Mouse (Mus musculus) testis, postnatal 10 days (tissue): ENCODE data around the gene Gas8.
"Not testable (repeated sequence)": the region's sequence is repeated elsewhere in the genome, so short reads cannot be mapped to it uniquely, and the experiment has no call there.

ENCODE experiments used
- DNase-seq: peaks from one replicate; pipeline ENCODE4 v3.0.0; 2021; ENCODE audit warnings: low spot score

Gas8 gene

GRCm38 (mm10) chr8:123514781-123515539 lies 3.7 kb upstream of the Gas8 start, which contains the start of gene Dbndd1:
Gene Dbndd1, minus strand, starts transcription at chr8:123515463.
- DNase-seq = peak; percentile 80

- DNase-seq = no peak
Observed at GRCm38 (mm10) chr8:123515540-123515897, 3.1 kb upstream of the Gas8 start.

GRCm38 (mm10) chr8:123516596-123516995 lies 2.0 kb upstream of the Gas8 start:
- DNase-seq = peak; percentile 76

DNA sequence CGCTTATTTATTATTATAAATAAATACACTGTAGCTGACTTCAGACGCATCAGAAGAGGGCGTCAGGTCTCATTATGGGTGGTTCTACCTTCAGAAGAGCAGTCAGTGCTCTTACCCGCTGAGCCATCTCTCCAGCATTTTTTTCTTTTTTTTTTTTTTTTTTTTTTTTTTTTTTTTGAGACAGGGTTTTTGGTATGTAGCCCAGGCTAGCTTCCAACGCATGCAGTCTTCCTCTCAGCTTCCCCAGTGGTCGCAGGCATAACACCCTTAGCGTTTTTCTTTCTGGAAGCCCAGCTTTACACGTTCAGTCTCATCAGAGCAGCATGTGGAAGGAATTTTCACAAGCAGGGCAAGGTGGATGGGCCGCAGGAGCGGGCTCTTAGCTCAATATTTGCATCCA lies 462 bp upstream of the Gas8 start:
- DNase-seq = no peak

GRCm38 (mm10) chr8:123520048-123520447 lies 1.4 kb downstream of the Gas8 start:
- not testable (repeated sequence) for DNase-seq

DNA sequence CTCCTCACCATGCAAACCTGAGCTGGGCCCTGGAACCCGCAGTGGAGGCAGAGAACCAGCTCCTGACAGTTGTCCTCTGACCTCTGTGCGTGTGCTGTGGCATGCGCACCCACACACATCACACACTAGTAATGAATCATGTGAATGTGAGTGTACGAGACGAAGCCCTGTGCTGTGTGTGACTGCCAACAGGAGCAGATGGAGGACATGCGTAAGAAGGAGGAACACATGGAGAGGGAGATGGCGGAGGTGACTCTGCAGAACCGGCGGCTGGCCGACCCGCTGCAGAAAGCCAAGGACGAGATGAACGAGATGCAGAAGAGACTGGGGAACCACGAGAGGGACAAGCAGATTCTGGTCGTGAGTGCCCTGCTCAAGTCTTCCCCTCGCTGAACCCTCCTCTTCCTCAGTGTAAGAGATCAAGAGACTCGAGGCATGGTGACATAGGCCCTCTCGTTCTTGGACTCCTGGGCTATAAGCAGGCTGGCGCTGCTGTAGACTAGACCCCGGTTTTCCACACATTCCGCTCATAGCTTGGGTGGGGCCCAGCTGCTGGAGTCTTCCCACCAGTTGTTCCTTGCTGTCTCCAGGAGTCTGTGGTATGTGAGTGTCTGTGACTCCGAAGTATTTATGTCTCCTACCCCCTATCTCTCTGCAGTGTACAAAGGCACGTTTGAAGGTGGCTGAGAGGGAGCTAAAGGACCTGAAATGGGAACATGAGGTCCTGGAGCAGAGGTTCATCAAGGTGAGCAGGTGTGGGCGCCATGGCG lies 9.3 kb downstream of the Gas8 start:
- DNase-seq = no peak

DNA sequence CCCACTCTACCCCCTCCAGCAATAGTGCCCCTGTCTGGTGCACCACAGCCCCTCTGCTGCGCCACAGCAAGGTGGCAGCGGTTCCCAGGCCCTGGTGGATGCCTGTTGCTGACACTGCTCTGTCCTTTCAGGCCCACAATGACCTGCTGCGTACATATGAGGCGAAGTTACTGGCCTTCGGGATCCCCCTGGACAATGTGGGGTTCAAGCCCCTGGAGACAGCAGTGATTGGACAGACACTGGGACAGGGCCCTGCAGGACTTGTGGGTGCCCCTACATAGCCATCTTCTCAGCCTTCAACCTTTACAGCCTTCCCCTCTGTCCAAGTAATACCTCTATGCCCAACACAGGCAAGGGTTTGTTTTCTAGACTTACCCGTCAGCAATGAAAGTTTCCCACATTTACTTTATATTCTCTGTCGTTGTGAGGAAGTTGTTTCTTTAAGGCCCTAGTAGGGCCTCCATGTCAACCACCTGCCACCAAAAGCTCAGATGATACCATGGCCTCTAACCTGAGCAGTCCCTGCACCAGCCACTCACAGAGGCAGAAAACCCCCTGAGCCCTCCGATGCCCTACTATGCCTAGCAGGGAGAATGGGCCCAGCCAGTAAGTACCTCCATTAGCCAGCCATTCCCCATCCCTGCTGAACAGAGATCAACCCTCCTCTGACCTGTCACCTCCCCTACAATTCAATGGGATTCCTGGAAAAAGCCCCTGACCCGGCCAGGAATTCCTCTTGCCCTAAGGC lies 17.8 kb downstream of the Gas8 start:
- DNase-seq = no peak

GRCm38 (mm10) chr8:123536990-123537380 lies 18.4 kb downstream of the Gas8 start:
- no peak for DNase-seq

DNA sequence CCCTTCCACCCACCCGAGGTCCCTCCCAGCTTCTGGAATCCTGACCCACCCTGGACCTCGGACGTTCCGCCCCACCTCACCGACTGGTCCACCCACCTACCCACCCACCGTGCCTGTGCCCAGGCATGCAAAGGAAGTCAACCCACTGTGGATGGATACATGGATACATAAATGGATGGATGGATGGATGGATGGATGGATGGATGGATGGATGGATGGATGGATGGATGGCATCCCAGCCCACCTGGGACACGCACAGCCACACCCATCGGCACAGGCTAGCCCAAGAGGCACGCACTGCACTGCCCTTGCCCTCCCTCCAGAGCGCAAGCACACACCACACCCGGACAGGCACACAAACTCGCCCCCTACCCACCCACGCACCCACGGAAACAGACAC lies 19.0 kb downstream of the Gas8 start:
- DNase-seq = peak; percentile 61

DNA sequence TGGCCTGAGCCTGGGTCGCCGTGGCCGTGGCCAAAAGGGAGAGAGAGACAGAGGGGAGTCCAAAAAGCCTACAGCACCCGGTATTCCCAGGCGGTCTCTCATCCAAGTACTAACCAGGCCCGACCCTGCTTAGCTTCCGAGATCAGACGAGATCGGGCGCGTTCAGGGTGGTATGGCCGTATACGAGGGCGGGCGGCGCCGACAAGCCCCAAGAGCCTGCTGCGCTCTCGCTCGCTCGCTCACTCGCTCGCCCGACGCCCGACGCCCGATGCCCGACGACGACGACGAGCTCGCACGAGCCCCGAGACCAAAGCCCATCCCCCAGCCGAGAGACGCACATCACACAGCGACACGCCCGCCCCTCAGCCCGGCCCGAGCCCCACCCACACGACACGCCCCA lies 45.6 kb downstream of the Gas8 start:
- DNase-seq = not testable (repeated sequence)

- peak; percentile 54 for DNase-seq
Observed at GRCm38 (mm10) chr8:123575386-123575785, 56.8 kb downstream of the Gas8 start.
